Mouse (Mus musculus): ENCODE measurements at regions not wholly inside any gene's neighbourhood (a gene's known extent, or its start where the extent isn't known, plus 50 kb on each side); places are given as distances from the start of the nearest gene placed in this dataset.
"Not testable (repeated sequence)": the region's sequence is repeated elsewhere in the genome, so short reads cannot be mapped to it uniquely, and the experiment has no call there.

DNA sequence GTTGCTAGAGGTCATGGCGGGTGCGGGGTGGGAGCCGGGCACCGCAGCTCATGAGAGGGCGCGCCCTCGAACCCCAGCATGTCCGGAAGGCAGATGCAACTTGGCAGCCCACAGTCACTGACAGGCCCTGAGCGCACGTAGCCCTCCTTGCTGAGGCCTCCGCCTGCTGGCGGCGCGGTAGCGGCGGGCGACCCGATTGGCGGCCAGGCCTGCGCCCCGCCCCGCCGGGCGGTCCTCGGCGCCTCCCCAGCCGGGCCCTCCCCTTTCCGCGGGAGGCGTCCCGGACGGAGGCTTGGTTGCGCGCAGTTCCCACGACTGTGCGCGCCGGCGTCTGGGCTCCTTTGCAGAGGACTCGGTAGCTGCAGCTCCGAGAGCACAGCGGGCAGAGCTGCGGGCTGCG, 301.9 kb downstream of the Hpcal1 start:
- peak overlapping the region; percentile 87 for H3K27ac ChIP-seq
- WGBS: under 1% methylated on average over 44 of the region's 44 CpGs

DNA sequence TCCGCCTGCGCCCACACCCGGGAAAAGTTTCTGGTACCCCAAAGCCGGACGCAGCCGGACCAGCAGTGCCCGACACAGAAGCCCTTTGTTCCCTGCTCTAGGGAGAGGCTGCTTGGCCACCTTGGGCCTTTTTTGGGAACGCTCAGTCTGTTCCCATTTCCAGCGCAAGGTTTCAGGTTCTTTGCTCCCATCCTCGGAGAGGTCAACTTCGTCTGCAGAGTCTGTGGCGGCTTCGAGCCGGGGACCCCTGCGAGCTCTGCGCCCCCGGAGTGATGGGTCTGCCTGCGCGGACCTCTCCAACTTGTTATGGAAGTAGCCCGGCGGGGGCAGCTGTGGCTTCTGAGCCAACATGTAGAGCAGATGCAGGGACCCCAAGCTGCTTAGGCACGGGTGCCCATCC, 302.7 kb downstream of the Hpcal1 start:
- peaks cover 12% of the 10 kb centered on the region for H3K36me3 ChIP-seq
- peak overlapping the region; percentile 87 for H3K27ac ChIP-seq
- H3K9me3 ChIP-seq: peaks cover 16% of the 10 kb centered on the region
- DNase-seq (ENCODE audit: low spot score): peak; percentile 38
- not testable (repeated sequence) for H3K4me1 ChIP-seq (replicated peaks); H3K27me3 ChIP-seq (ENCODE audit: insufficient read depth, poor library complexity, severe bottlenecking)
- 8% methylated on average over 22 of the region's 22 CpGs for WGBS
- H3K4me3 ChIP-seq: peak overlapping the region; percentile 63

More for the DNA sequence above, 301.9 kb downstream of the Hpcal1 start:
- DNase-seq (ENCODE audit: low spot score): peak; percentile 83
- not testable (repeated sequence) for H3K27me3 ChIP-seq (ENCODE audit: insufficient read depth, poor library complexity, severe bottlenecking); H3K36me3 ChIP-seq; H3K4me1 ChIP-seq (replicated peaks)
- H3K9me3 ChIP-seq: peaks cover 11% of the 10 kb centered on the region
- peak overlapping the region; percentile 63 for H3K4me3 ChIP-seq

Data from hindbrain, embryonic 10.5 days (tissue).